Mouse (Mus musculus): ENCODE data around the gene Tex50. TPM values are rescaled to one million over a fixed set of nuclear protein-coding genes. Genes with fewer than 3 reads are reported as not detected.
"Not testable (repeated sequence)": the region's sequence is repeated elsewhere in the genome, so short reads cannot be mapped to it uniquely, and the experiment has no call there.

Gene Tex50
- not detected in 2 replicates for polyA plus RNA-seq (2012; rRNA removed)

- no peak for DNase-seq (ENCODE audit: low spot score)
These were observed at the start of gene Tex50 for GRCm38 (mm10) chr1:161159214-161159613. Gene Tex50, minus strand, starts transcription at chr1:161159314.

GRCm38 (mm10) chr1:161199856-161200255 is 40.7 kb upstream of the Tex50 start:
- no peak for DNase-seq (ENCODE audit: low spot score)

GRCm38 (mm10) chr1:161196364-161196763 is 37.2 kb upstream of the Tex50 start:
- not testable (repeated sequence) for DNase-seq (ENCODE audit: low spot score)

- no peak for DNase-seq (ENCODE audit: low spot score)
These were observed 36.6 kb upstream of the Tex50 start for GRCm38 (mm10) chr1:161195541-161196351.

GRCm38 (mm10) chr1:161190253-161190910 is 31.3 kb upstream of the Tex50 start:
- DNase-seq (ENCODE audit: low spot score) = no peak

- no peak for DNase-seq (ENCODE audit: low spot score)
These were observed 26.3 kb upstream of the Tex50 start for GRCm38 (mm10) chr1:161185431-161185830.

- DNase-seq (ENCODE audit: low spot score) = no peak
These were observed 24.6 kb upstream of the Tex50 start for GRCm38 (mm10) chr1:161183677-161184076.

- DNase-seq (ENCODE audit: low spot score) = no peak
These were observed 23.3 kb upstream of the Tex50 start for GRCm38 (mm10) chr1:161182386-161182785.

- DNase-seq (ENCODE audit: low spot score) = no peak
These were observed 21.6 kb upstream of the Tex50 start for GRCm38 (mm10) chr1:161180674-161181073.

GRCm38 (mm10) chr1:161170651-161171050 is 11.5 kb upstream of the Tex50 start:
- peak; percentile 63 for DNase-seq (ENCODE audit: low spot score)

- no peak for DNase-seq (ENCODE audit: low spot score)
These were observed 1.2 kb upstream of the Tex50 start for GRCm38 (mm10) chr1:161160266-161160665.

GRCm38 (mm10) chr1:161156546-161156945 is 2.6 kb downstream of the Tex50 start:
- DNase-seq (ENCODE audit: low spot score) = no peak

GRCm38 (mm10) chr1:161151098-161151497 is 8.0 kb downstream of the Tex50 start:
- DNase-seq (ENCODE audit: low spot score) = no peak

GRCm38 (mm10) chr1:161147888-161148287 is 11.2 kb downstream of the Tex50 start:
- DNase-seq (ENCODE audit: low spot score) = no peak

- DNase-seq (ENCODE audit: low spot score) = not testable (repeated sequence)
These were observed 13.5 kb downstream of the Tex50 start for GRCm38 (mm10) chr1:161145611-161146010.

GRCm38 (mm10) chr1:161143216-161143615 is 15.9 kb downstream of the Tex50 start:
- DNase-seq (ENCODE audit: low spot score) = no peak

- no peak for DNase-seq (ENCODE audit: low spot score)
These were observed 16.5 kb downstream of the Tex50 start, which contains the start of gene Ankrd45 for GRCm38 (mm10) chr1:161142531-161143159. Gene Ankrd45, plus strand, starts transcription at chr1:161142691.

GRCm38 (mm10) chr1:161140026-161140762 is 18.9 kb downstream of the Tex50 start:
- no peak for DNase-seq (ENCODE audit: low spot score)

GRCm38 (mm10) chr1:161139496-161139895 is 19.6 kb downstream of the Tex50 start:
- DNase-seq (ENCODE audit: low spot score) = no peak

- peak; percentile 89 for DNase-seq (ENCODE audit: low spot score)
These were observed 28.1 kb downstream of the Tex50 start, which contains the start of gene Klhl20 for GRCm38 (mm10) chr1:161130726-161131664. Gene Klhl20, minus strand, starts transcription at chr1:161131511.

GRCm38 (mm10) chr1:161126461-161126860 is 32.7 kb downstream of the Tex50 start:
- no peak for DNase-seq (ENCODE audit: low spot score)
